Mouse (Mus musculus) stomach, embryonic 14.5 days (tissue): ENCODE results near the gene 9930022D16Rik. TPM values are rescaled to one million over a fixed set of nuclear protein-coding genes. Genes with fewer than 3 reads are reported as not detected.

Experiments used
- ATAC-seq: fragments of 200-750 bp; cut with Nextera tagmentation; 2 replicates; pipeline ENCODE4 v1.8.0; 2017; ENCODE audit warnings: low read depth, moderate TSS enrichment; ENCODE audit not compliant: insufficient number of reproducible peaks, insufficient read depth, low FRiP score
- H3K27ac ChIP-seq: fragments of 300-500 bp; sonication (generic); 2 replicates; pipeline ENCODE4 v1.5.1; 2014; ENCODE audit warnings: mild to moderate bottlenecking, low read length, moderate library complexity, mixed read lengths
- H3K27me3 ChIP-seq: fragments of 300-500 bp; sonication (generic); 2 replicates; pipeline ENCODE4 v1.6.1; 2014; ENCODE audit warnings: low read length, control low read depth, mixed read lengths; ENCODE audit not compliant: control insufficient read depth, insufficient read depth
- H3K36me3 ChIP-seq: fragments of 300-500 bp; sonication (generic); 2 replicates; pipeline ENCODE4 v1.6.1; 2014; ENCODE audit warnings: mild to moderate bottlenecking, control low read depth, low read length, moderate library complexity, mixed read lengths; ENCODE audit not compliant: control insufficient read depth, insufficient read depth
- H3K4me1 ChIP-seq: fragments of 300-500 bp; sonication (generic); 2 replicates; pipeline ENCODE4 v1.6.1; 2014; ENCODE audit warnings: low read length, control low read depth, mixed read lengths; ENCODE audit not compliant: control insufficient read depth, insufficient read depth
- H3K4me2 ChIP-seq: fragments of 300-500 bp; sonication (generic); replicated peaks from 2 replicates; pipeline ENCODE4 v1.6.1; 2014; ENCODE audit warnings: low read depth, low read length, control low read depth
- H3K4me3 ChIP-seq: fragments of 300-500 bp; sonication (generic); 2 replicates; pipeline ENCODE4 v1.5.1; 2014; ENCODE audit warnings: low read depth, low read length, control low read depth
- H3K9ac ChIP-seq: fragments of 300-500 bp; sonication (generic); replicated peaks from 2 replicates; pipeline ENCODE4 v1.6.1; 2014; ENCODE audit warnings: low read depth, mild to moderate bottlenecking, control low read depth, low read length, moderate library complexity, mixed read lengths
- H3K9me3 ChIP-seq: fragments of 300-500 bp; sonication (generic); 2 replicates; pipeline ENCODE4 v1.6.1; 2016; ENCODE audit warnings: low read depth, low read length, control low read depth; ENCODE audit not compliant: control insufficient read depth
- WGBS: fragments of 180-500 bp; shearing (Covaris S2); extraction: QIAGEN DNeasy Blood & Tissue Kit; methylation state at CpG from one replicate; pipeline ENCODE4 v1.1.7; 2014; 5-methylcytosine and 5-hydroxymethylcytosine counted together
- polyA plus RNA-seq: library from polyadenylated mRNA; unstranded; fragments of >200 nt; fragmentation: Nextera tagmentation; extraction: Ambion mirVana; gene quantifications from 2 replicates; pipeline ENCODE4 v1.2.1, GENCODE M21; 2014

The 9930022D16Rik gene
- not detected in 2 replicates for polyA plus RNA-seq

- Histone ChIP-seq H3K4me1 (no peaks in the 10 kb centered on the region), H3K27me3 (no peaks in the 10 kb centered on the region), H3K36me3 (no peaks in the 10 kb centered on the region), H3K27ac (no peak within 1 kb of the TSS), H3K9me3 (no peaks in the 10 kb centered on the region), H3K9ac (no peak within 1 kb of the TSS), H3K4me3 (no peak within 1 kb of the TSS), H3K4me2 (no peak within 1 kb of the TSS)
- no peak for ATAC-seq
- 79% methylated on average over 6 of the region's 6 CpGs for WGBS
These were observed at the start of gene 9930022D16Rik for GRCm38 (mm10) chr11:109413617-109414016. Gene 9930022D16Rik, plus strand, starts transcription at chr11:109413917.

GRCm38 (mm10) chr11:109364337-109364736, 49.4 kb upstream of the 9930022D16Rik start:
- H3K27me3 ChIP-seq, result no peaks in the 10 kb centered on the region
- no peak for ATAC-seq
- peak overlapping the region; percentile 97 for H3K4me3 ChIP-seq
- peak overlapping the region; percentile 2; the same call in 1 of the 2 replicates for H3K9ac ChIP-seq
- H3K9me3 ChIP-seq, result no peaks in the 10 kb centered on the region
- peaks cover 43% of the 10 kb centered on the region for H3K4me1 ChIP-seq
- H3K36me3 ChIP-seq, result peaks cover 14% of the 10 kb centered on the region
- WGBS, result 53% methylated on average over 2 of the region's 2 CpGs
- peak overlapping the region; percentile 59 for H3K4me2 ChIP-seq
- no peak overlapping the region for H3K27ac ChIP-seq

GRCm38 (mm10) chr11:109364881-109365280, 48.8 kb upstream of the 9930022D16Rik start:
- Histone ChIP-seq H3K4me3 (peak overlapping the region; percentile 8; the same call in 1 of the 2 replicates), H3K4me1 (peaks cover 43% of the 10 kb centered on the region), H3K9me3 (no peaks in the 10 kb centered on the region), H3K9ac (no peak overlapping the region), H3K27me3 (no peaks in the 10 kb centered on the region), H3K36me3 (peaks cover 14% of the 10 kb centered on the region), H3K27ac (no peak overlapping the region), H3K4me2 (peak overlapping the region; percentile 59)
- WGBS, result 67% methylated on average over 10 of the region's 10 CpGs
- no peak for ATAC-seq

GRCm38 (mm10) chr11:109365818-109366217, 47.9 kb upstream of the 9930022D16Rik start:
- ATAC-seq, result no peak
- no peak overlapping the region for H3K27ac ChIP-seq
- no peaks in the 10 kb centered on the region for H3K9me3 ChIP-seq
- H3K27me3 ChIP-seq, result no peaks in the 10 kb centered on the region
- peaks cover 43% of the 10 kb centered on the region for H3K4me1 ChIP-seq
- no peak overlapping the region for H3K4me2 ChIP-seq
- H3K36me3 ChIP-seq, result peaks cover 14% of the 10 kb centered on the region
- no peak overlapping the region for H3K4me3 ChIP-seq
- no peak overlapping the region for H3K9ac ChIP-seq
- 90% methylated on average over 5 of the region's 5 CpGs for WGBS

GRCm38 (mm10) chr11:109366802-109367579, 46.7 kb upstream of the 9930022D16Rik start:
- Histone ChIP-seq H3K4me2 (no peak overlapping the region), H3K4me3 (no peak overlapping the region), H3K4me1 (peaks cover 38% of the 10 kb centered on the region), H3K36me3 (peaks cover 14% of the 10 kb centered on the region), H3K9me3 (no peaks in the 10 kb centered on the region), H3K9ac (no peak overlapping the region), H3K27me3 (no peaks in the 10 kb centered on the region), H3K27ac (no peak overlapping the region)
- no peak for ATAC-seq
- 64% methylated on average over 15 of the region's 15 CpGs for WGBS

- WGBS, result 77% methylated on average over 3 of the region's 3 CpGs
- H3K4me2 ChIP-seq, result no peak overlapping the region
- peaks cover 14% of the 10 kb centered on the region for H3K36me3 ChIP-seq
- ATAC-seq, result peak; percentile 42; the same call in 1 of the 2 replicates
- no peak overlapping the region for H3K4me3 ChIP-seq
- H3K4me1 ChIP-seq, result peaks cover 37% of the 10 kb centered on the region
- H3K27me3 ChIP-seq, result no peaks in the 10 kb centered on the region
- no peak overlapping the region for H3K9ac ChIP-seq
- no peaks in the 10 kb centered on the region; the same call in 1 of the 2 replicates for H3K9me3 ChIP-seq
- H3K27ac ChIP-seq, result no peak overlapping the region
These were observed 44.6 kb upstream of the 9930022D16Rik start for GRCm38 (mm10) chr11:109369026-109369637.

- Histone ChIP-seq H3K27me3 (no peaks in the 10 kb centered on the region), H3K4me2 (no peak overlapping the region), H3K9ac (no peak overlapping the region), H3K4me1 (peaks cover 15% of the 10 kb centered on the region; the same call in 1 of the 2 replicates), H3K27ac (no peak overlapping the region), H3K36me3 (no peaks in the 10 kb centered on the region; the same call in 1 of the 2 replicates), H3K4me3 (no peak overlapping the region), H3K9me3 (no peaks in the 10 kb centered on the region; the same call in 1 of the 2 replicates)
- 69% methylated on average over 7 of the region's 7 CpGs for WGBS
- ATAC-seq, result no peak
These were observed 38.3 kb upstream of the 9930022D16Rik start for GRCm38 (mm10) chr11:109375412-109375811.

GRCm38 (mm10) chr11:109376484-109377143, 37.1 kb upstream of the 9930022D16Rik start:
- H3K4me1 ChIP-seq, result peaks cover 15% of the 10 kb centered on the region; the same call in 1 of the 2 replicates
- no peak for ATAC-seq
- H3K9ac ChIP-seq, result no peak overlapping the region
- no peaks in the 10 kb centered on the region; the same call in 1 of the 2 replicates for H3K9me3 ChIP-seq
- H3K36me3 ChIP-seq, result no peaks in the 10 kb centered on the region; the same call in 1 of the 2 replicates
- H3K4me2 ChIP-seq, result no peak overlapping the region
- no peak overlapping the region for H3K4me3 ChIP-seq
- no peak overlapping the region for H3K27ac ChIP-seq
- H3K27me3 ChIP-seq, result no peaks in the 10 kb centered on the region
- 51% methylated on average over 7 of the region's 7 CpGs for WGBS
